Mouse (Mus musculus) spleen, embryonic (tissue): ENCODE measurements around the gene Ctr9.

Experiments
- CTCF ChIA-PET: fragments of 350-600 bp; sonication (Branson Sonifier 250); formaldehyde crosslinking; loops from one replicate; lab custom pipeline; 2022; lab: Charles Lee

The Ctr9 gene

GRCm38 (mm10) chr7:111028281-111029045 is at the start of gene Ctr9:
Gene Ctr9, plus strand, starts transcription at chr7:111028951.
- CTCF ChIA-PET, result interaction anchor here (0.5 kb wide), 1 partner anchor 41 kb away, joined by 3 read pairs; no protein-coding TSS in a partner anchor

- CTCF ChIA-PET, result no interaction called here
Measured at GRCm38 (mm10) chr7:110981036-110981435, 47.7 kb upstream of the Ctr9 start.

GRCm38 (mm10) chr7:110982053-110982705 is 46.6 kb upstream of the Ctr9 start, which contains the start of gene Mrvi1:
Gene Mrvi1, minus strand, starts transcription at chr7:110982461.
- CTCF ChIA-PET, result no interaction called here

GRCm38 (mm10) chr7:110982764-110983163 is 46.0 kb upstream of the Ctr9 start:
- CTCF ChIA-PET, result no interaction called here

- CTCF ChIA-PET, result no interaction called here
Measured at GRCm38 (mm10) chr7:110983621-110984020, 45.1 kb upstream of the Ctr9 start.

- CTCF ChIA-PET, result no interaction called here
Measured at GRCm38 (mm10) chr7:110985581-110986265, 43.0 kb upstream of the Ctr9 start.

- CTCF ChIA-PET, result interaction anchor here (0.6 kb wide), 1 partner anchor 40 kb away, joined by 3 read pairs; no protein-coding TSS in a partner anchor
Measured at GRCm38 (mm10) chr7:110988081-110988480, 40.7 kb upstream of the Ctr9 start.

- CTCF ChIA-PET, result no interaction called here
Measured at GRCm38 (mm10) chr7:110989286-110989879, 39.4 kb upstream of the Ctr9 start.

- CTCF ChIA-PET, result no interaction called here
Measured at GRCm38 (mm10) chr7:110990356-110991220, 38.2 kb upstream of the Ctr9 start.

GRCm38 (mm10) chr7:110991221-110991494 is 37.6 kb upstream of the Ctr9 start:
- CTCF ChIA-PET, result no interaction called here

- CTCF ChIA-PET, result no interaction called here
Measured at GRCm38 (mm10) chr7:110998887-110999827, 29.6 kb upstream of the Ctr9 start.

- CTCF ChIA-PET, result no interaction called here
Measured at GRCm38 (mm10) chr7:111004136-111004840, 24.5 kb upstream of the Ctr9 start.

GRCm38 (mm10) chr7:111014039-111014605 is 14.6 kb upstream of the Ctr9 start:
- CTCF ChIA-PET, result interaction anchor here (0.6 kb wide), 2 partner anchors 34 to 173 kb away, joined by 3 read pairs; no protein-coding TSS in a partner anchor

GRCm38 (mm10) chr7:111014893-111015292 is 13.9 kb upstream of the Ctr9 start:
- CTCF ChIA-PET, result interaction anchor here (0.6 kb wide), 2 partner anchors 33 to 70 kb away, joined by 3 to 8 read pairs; no protein-coding TSS in a partner anchor

GRCm38 (mm10) chr7:111015731-111016130 is 13.0 kb upstream of the Ctr9 start:
- CTCF ChIA-PET, result interaction anchor here (0.6 kb wide), 1 partner anchor 69 kb away, joined by 8 read pairs; no protein-coding TSS in a partner anchor

GRCm38 (mm10) chr7:111016921-111017320 is 11.8 kb upstream of the Ctr9 start:
- CTCF ChIA-PET, result no interaction called here

GRCm38 (mm10) chr7:111020814-111021213 is 7.9 kb upstream of the Ctr9 start:
- CTCF ChIA-PET, result no interaction called here

GRCm38 (mm10) chr7:111024068-111024594 is 4.6 kb upstream of the Ctr9 start:
- CTCF ChIA-PET, result no interaction called here
